Mouse (Mus musculus): ENCODE data around the gene Mmp25. TPM values are rescaled to one million over a fixed set of nuclear protein-coding genes. Genes with fewer than 3 reads are reported as not detected.

Gene Mmp25
- polyA plus RNA-seq, 1 experiment from 2014 or later: 0.99 TPM

DNA sequence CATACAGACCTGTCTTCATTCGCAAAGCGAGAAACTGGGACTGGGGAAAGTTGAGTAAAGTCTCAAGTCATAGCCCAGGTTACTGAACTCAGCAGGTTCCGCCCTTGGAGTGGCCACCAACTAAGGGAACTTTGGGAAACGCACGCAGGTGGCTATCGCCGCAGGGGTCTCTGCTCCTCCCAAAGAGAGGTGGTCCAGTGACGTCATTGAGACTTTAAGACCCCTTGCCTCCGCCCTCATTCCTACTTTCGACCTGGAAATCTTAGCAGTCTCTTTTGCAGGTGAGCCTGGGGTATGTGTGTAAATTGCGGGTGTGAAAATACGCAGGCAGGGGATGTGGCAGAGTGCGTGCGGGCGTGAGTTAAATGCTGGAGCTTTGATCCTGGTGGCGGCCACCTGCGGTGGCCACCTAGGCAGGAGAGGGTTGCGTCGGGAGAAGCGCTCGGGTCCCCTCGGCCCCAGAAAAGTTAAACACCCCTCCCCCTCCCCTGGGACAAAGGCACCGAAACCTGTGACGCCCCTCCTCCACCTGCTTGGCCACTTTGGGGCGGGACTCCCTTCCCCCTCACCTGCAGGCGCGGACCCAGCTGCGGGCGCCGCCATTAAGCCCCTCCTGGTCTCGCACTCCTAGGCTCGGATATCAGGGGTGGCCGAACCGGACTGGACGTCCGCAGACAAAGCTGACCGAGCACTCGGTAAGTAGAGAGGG is 34.2 kb upstream of the Mmp25 start, which contains the start of gene Cldn6:
Gene Cldn6, plus strand, starts transcription at position 123 of the 709 bp plus-strand sequence.
- H3K9me3 ChIP-seq (ENCODE audit: control insufficient read depth, low read length): no peaks in the 10 kb centered on the region
- H3K9ac ChIP-seq (ENCODE audit: low read depth, low read length): no peak within 1 kb of the TSS
- no peaks in the 10 kb centered on the region for H3K36me3 ChIP-seq (ENCODE audit: control insufficient read depth, insufficient read depth, low read length)
- DNase-seq (ENCODE audit: low spot score): no peak
- no peak within 1 kb of the TSS for H3K27ac ChIP-seq (ENCODE audit: low read depth, low read length)
- H3K4me2 ChIP-seq (replicated peaks; ENCODE audit: low read depth, low read length): no peak within 1 kb of the TSS
- peaks cover 10% of the 10 kb centered on the region for H3K4me1 ChIP-seq (replicated peaks; ENCODE audit: control insufficient read depth, insufficient read depth, low read length)
- no peak for ATAC-seq (ENCODE audit: low FRiP score)
- peaks cover 79% of the 10 kb centered on the region for H3K27me3 ChIP-seq (ENCODE audit: control insufficient read depth, insufficient read depth, low read length)
- WGBS: 3% methylated on average over 38 of the region's 38 CpGs
- H3K4me3 ChIP-seq (ENCODE audit: low read depth, low read length): no peak within 1 kb of the TSS

DNA sequence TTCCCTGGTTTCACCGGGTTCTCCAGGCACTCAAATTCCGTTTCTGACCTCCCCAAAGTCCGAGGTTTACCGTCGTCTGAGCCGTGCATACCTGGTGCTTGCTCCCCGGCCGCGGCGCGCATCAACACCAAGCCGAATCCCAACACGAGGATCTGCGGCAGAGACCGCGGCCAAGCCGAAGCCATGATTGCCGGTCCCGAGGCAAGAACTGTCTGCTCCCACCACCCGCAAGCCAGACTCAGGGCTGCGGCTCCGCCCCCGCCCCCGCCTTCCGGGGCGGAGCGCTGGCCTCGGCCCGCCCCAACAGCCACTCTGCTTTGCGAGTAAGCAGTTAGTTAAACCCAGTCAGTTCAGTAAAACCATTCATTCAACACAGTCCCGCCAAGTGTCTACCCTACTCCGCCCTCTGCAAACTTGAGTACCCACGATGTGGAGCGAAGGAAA is 32.2 kb upstream of the Mmp25 start, which contains the start of gene Tnfrsf12a:
Gene Tnfrsf12a, minus strand, starts transcription at position 233 of the 444 bp plus-strand sequence.
- Histone ChIP-seq H3K27me3 (ENCODE audit: control insufficient read depth, insufficient read depth, low read length) (peaks cover 64% of the 10 kb centered on the region), H3K9me3 (ENCODE audit: control insufficient read depth, low read length) (no peaks in the 10 kb centered on the region), H3K4me1 (replicated peaks; ENCODE audit: control insufficient read depth, insufficient read depth, low read length) (peaks cover 11% of the 10 kb centered on the region), H3K4me2 (replicated peaks; ENCODE audit: low read depth, low read length) (peak within 1 kb of the TSS; percentile 92), H3K9ac (ENCODE audit: low read depth, low read length) (peak within 1 kb of the TSS; percentile 40), H3K4me3 (ENCODE audit: low read depth, low read length) (peak within 1 kb of the TSS; percentile 45), H3K27ac (ENCODE audit: low read depth, low read length) (no peak within 1 kb of the TSS), H3K36me3 (ENCODE audit: control insufficient read depth, insufficient read depth, low read length) (no peaks in the 10 kb centered on the region)
- WGBS: under 1% methylated on average over 34 of the region's 34 CpGs
- peak; percentile 28 for ATAC-seq (ENCODE audit: low FRiP score)
- DNase-seq (ENCODE audit: low spot score): peak; percentile 88

DNA sequence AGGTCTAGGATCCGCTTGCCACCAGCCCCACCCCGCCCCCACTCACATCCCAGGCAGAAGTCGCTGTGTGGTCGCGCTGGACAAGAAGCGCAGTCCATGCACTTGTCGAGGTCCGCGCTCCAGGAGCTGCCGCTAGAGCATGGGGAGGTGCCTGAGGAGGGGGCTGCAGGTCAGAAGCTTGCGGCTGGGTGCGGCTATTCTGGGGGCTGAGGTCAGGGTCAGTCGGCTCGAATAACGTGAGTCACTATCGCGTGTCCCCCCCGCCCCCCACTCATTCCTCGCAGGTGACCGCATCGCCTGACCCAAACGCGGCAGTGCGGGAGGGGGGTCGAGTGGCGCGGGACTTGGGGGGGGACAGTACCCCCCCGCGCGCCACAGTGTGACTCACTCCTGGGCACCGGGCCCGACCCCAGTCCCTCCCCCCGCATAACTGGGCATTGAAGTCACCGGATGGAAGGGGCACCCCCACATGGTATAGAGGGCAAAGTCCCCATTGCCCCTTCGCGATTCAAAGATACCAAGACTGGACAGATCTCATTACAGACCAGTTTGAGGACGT is 31.5 kb upstream of the Mmp25 start:
- WGBS: under 1% methylated on average over 34 of the region's 37 CpGs
- no peaks in the 10 kb centered on the region for H3K36me3 ChIP-seq (ENCODE audit: control insufficient read depth, insufficient read depth, low read length)
- no peak for ATAC-seq (ENCODE audit: low FRiP score)
- H3K4me1 ChIP-seq (replicated peaks; ENCODE audit: control insufficient read depth, insufficient read depth, low read length): peaks cover 11% of the 10 kb centered on the region
- H3K4me3 ChIP-seq (ENCODE audit: low read depth, low read length): peak overlapping the region; percentile 45
- DNase-seq (ENCODE audit: low spot score): peak; percentile 57
- peak overlapping the region; percentile 40; the same call in 1 of the 2 replicates for H3K9ac ChIP-seq (ENCODE audit: low read depth, low read length)
- peaks cover 57% of the 10 kb centered on the region for H3K27me3 ChIP-seq (ENCODE audit: control insufficient read depth, insufficient read depth, low read length)
- H3K4me2 ChIP-seq (replicated peaks; ENCODE audit: low read depth, low read length): peak overlapping the region; percentile 92
- H3K27ac ChIP-seq (ENCODE audit: low read depth, low read length): no peak overlapping the region
- no peaks in the 10 kb centered on the region for H3K9me3 ChIP-seq (ENCODE audit: control insufficient read depth, low read length)

- Histone ChIP-seq H3K27me3 (ENCODE audit: control insufficient read depth, insufficient read depth, low read length) (peaks cover 49% of the 10 kb centered on the region), H3K36me3 (ENCODE audit: control insufficient read depth, insufficient read depth, low read length) (no peaks in the 10 kb centered on the region), H3K4me2 (replicated peaks; ENCODE audit: low read depth, low read length) (peak overlapping the region; percentile 8; the same call in 1 of the 2 replicates), H3K27ac (ENCODE audit: low read depth, low read length) (no peak overlapping the region), H3K9ac (ENCODE audit: low read depth, low read length) (no peak overlapping the region), H3K4me3 (ENCODE audit: low read depth, low read length) (peak overlapping the region; percentile 45), H3K9me3 (ENCODE audit: control insufficient read depth, low read length) (no peaks in the 10 kb centered on the region), H3K4me1 (replicated peaks; ENCODE audit: control insufficient read depth, insufficient read depth, low read length) (peaks cover 11% of the 10 kb centered on the region)
- 12% methylated on average over 15 of the region's 15 CpGs for WGBS
- no peak for DNase-seq (ENCODE audit: low spot score)
- no peak for ATAC-seq (ENCODE audit: low FRiP score)
Observed at GRCm38 (mm10) chr17:23675564-23676281, 30.6 kb upstream of the Mmp25 start.

DNA sequence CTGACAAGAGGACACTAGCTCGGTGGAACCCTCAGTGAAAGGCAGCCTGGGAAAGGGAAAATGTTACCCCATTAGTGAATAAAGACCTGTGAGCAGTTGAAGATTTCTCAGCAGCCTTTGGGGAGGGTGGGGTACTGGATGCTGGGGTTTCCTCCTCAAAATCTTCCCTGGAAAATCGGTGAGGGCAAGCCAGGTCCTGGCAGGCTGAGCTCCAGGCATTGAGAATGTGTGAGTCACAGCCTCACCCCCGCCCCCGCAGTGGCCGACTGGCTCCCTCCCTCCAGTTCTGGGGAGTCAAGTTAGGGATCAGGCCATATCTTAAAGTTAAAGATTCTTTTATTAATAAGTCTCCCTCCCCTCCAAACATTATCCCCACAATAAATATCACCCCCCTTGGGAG is 30.1 kb upstream of the Mmp25 start:
- Histone ChIP-seq H3K9ac (ENCODE audit: low read depth, low read length) (no peak overlapping the region), H3K4me2 (replicated peaks; ENCODE audit: low read depth, low read length) (no peak overlapping the region), H3K27me3 (ENCODE audit: control insufficient read depth, insufficient read depth, low read length) (peaks cover 43% of the 10 kb centered on the region), H3K36me3 (ENCODE audit: control insufficient read depth, insufficient read depth, low read length) (no peaks in the 10 kb centered on the region), H3K27ac (ENCODE audit: low read depth, low read length) (no peak overlapping the region), H3K9me3 (ENCODE audit: control insufficient read depth, low read length) (no peaks in the 10 kb centered on the region), H3K4me1 (replicated peaks; ENCODE audit: control insufficient read depth, insufficient read depth, low read length) (peaks cover 11% of the 10 kb centered on the region), H3K4me3 (ENCODE audit: low read depth, low read length) (no peak overlapping the region)
- ATAC-seq (ENCODE audit: low FRiP score) (no peak), DNase-seq (ENCODE audit: low spot score) (no peak)
- 44% methylated on average over 5 of the region's 5 CpGs for WGBS

DNA sequence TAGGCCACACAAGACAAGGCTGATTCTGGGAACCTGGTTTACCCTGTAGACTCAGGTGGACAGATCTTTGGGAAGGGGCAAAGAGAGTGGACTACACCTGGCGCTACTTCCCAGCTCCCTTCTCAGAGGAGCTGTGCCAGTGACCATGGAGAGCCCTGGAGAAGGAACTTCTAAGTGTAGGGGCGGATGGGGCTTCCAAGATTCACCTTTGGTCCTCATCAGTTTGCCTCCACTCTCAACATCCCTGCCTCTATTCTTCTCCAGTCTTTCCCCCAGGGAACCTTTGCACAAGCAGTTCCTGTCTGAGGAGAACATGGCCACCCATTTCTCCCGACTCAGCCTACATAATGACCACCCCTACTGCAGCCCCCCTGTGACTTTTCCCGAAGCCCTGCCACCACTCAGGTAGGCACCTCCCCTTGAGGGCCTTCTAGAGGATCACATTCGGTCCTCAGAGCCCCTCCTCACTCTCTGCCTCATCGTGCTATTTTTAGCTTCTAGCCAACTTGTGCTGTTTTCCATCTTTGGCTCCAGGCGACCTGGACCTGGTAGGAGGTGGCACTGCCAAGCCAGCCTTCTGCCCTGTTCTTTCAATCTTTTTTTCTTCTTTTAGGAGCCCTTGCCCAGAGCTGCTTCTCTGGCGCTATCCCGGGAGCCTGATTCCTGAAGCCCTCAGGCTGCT is 29.3 kb upstream of the Mmp25 start:
- WGBS: 47% methylated on average over 9 of the region's 9 CpGs
- ATAC-seq (ENCODE audit: low FRiP score) (no peak; the same call in 1 of the 2 replicates), DNase-seq (ENCODE audit: low spot score) (no peak)
- H3K4me1 ChIP-seq (replicated peaks; ENCODE audit: control insufficient read depth, insufficient read depth, low read length): peaks cover 11% of the 10 kb centered on the region
- peaks cover 36% of the 10 kb centered on the region for H3K27me3 ChIP-seq (ENCODE audit: control insufficient read depth, insufficient read depth, low read length)
- no peaks in the 10 kb centered on the region for H3K36me3 ChIP-seq (ENCODE audit: control insufficient read depth, insufficient read depth, low read length)
- peak overlapping the region; percentile 66 for H3K9ac ChIP-seq (ENCODE audit: low read depth, low read length)
- H3K27ac ChIP-seq (ENCODE audit: low read depth, low read length): no peak overlapping the region
- no peaks in the 10 kb centered on the region for H3K9me3 ChIP-seq (ENCODE audit: control insufficient read depth, low read length)
- H3K4me3 ChIP-seq (ENCODE audit: low read depth, low read length): peak overlapping the region; percentile 64
- peak overlapping the region; percentile 79 for H3K4me2 ChIP-seq (replicated peaks; ENCODE audit: low read depth, low read length)

DNA sequence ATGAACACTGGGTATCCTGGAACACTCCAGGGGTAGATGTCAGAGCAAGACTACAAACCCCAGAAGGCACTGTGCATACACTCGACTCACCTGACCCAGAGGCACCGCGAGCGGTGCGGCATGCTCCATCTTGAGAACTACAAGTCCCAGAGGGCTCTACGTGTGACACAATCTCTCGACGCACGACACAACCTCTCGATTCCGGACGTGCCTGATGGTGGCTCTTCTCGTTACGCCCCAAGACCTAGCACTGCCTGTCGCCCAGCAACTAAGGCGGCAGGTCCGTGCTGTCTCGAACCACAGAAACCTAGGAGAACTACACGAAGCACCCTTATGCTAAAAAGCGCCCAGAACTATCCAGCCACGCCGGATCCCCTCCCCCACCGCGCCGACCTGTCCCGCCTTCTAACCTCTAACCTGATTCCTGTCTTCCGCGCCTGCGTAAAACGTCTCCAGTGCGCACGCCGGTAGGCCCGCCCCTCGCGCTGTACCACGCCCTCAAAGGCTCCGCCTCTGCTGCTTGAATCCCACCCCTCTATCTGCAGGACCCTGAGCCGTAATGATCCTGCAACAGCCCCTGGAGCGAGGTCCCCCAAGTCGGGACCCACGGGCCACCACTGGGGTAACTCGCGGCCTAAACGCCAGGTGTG is 28.5 kb upstream of the Mmp25 start, which contains the start of the genes Hcfc1r1 and Thoc6:
Gene Hcfc1r1, plus strand, starts transcription at position 173 of the 650 bp plus-strand sequence.
Gene Thoc6, minus strand, starts transcription at position 459 of the 650 bp plus-strand sequence.
- WGBS: under 1% methylated on average over 45 of the region's 45 CpGs
- Histone ChIP-seq H3K9me3 (ENCODE audit: control insufficient read depth, low read length) (no peaks in the 10 kb centered on the region), H3K27ac (ENCODE audit: low read depth, low read length) (0 out of 2 replicates have a peak within 1 kb of the TSS, but pooled peaks have one; percentile 58), H3K4me3 (ENCODE audit: low read depth, low read length) (peak within 1 kb of the TSS; percentile 64), H3K9ac (ENCODE audit: low read depth, low read length) (peak within 1 kb of the TSS; percentile 66), H3K4me2 (replicated peaks; ENCODE audit: low read depth, low read length) (peak within 1 kb of the TSS; percentile 79), H3K27me3 (ENCODE audit: control insufficient read depth, insufficient read depth, low read length) (peaks cover 27% of the 10 kb centered on the region), H3K4me1 (replicated peaks; ENCODE audit: control insufficient read depth, insufficient read depth, low read length) (peaks cover 11% of the 10 kb centered on the region), H3K36me3 (ENCODE audit: control insufficient read depth, insufficient read depth, low read length) (peaks cover 3% of the 10 kb centered on the region; the same call in 1 of the 2 replicates)
- peak; percentile 92 for DNase-seq (ENCODE audit: low spot score)
- peak; percentile 92 for ATAC-seq (ENCODE audit: low FRiP score)

DNA sequence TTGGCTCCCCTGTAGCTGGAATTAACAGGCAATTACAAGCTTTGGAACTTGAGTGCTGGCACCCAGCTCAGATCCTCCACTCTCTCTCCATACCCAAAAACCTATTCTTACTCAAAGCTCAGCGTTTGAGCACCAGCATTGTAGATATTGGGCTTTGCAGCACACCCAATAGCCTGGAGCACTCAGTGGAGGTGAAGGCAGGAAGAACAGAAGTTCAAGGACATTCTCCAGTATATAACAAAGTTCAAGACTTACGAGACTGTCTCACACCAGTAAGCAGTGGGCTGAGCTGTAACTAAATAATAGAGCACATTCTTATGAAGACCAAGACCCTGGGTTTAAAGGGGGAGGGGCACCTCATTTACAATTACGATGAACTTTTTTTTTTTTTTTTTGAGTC is 27.7 kb upstream of the Mmp25 start:
- 71% methylated on average over 3 of the region's 3 CpGs for whole genome bisulfite sequencing
- H3K36me3 ChIP-seq (ENCODE audit: control insufficient read depth, insufficient read depth, low read length): peaks cover 3% of the 10 kb centered on the region; the same call in 1 of the 2 replicates
- peaks cover 11% of the 10 kb centered on the region for H3K4me1 ChIP-seq (replicated peaks; ENCODE audit: control insufficient read depth, insufficient read depth, low read length)

More for the DNA sequence above, 27.7 kb upstream of the Mmp25 start:
- Histone ChIP-seq H3K4me2 (replicated peaks; ENCODE audit: low read depth, low read length) (peak overlapping the region; percentile 79), H3K27me3 (ENCODE audit: control insufficient read depth, insufficient read depth, low read length) (peaks cover 20% of the 10 kb centered on the region), H3K9me3 (ENCODE audit: control insufficient read depth, low read length) (no peaks in the 10 kb centered on the region), H3K9ac (ENCODE audit: low read depth, low read length) (no peak overlapping the region), H3K27ac (ENCODE audit: low read depth, low read length) (no peak overlapping the region), H3K4me3 (ENCODE audit: low read depth, low read length) (peak overlapping the region; percentile 64)
- DNase-seq (ENCODE audit: low spot score): no peak
- no peak for ATAC-seq (ENCODE audit: low FRiP score)

All from hindbrain, embryonic 11.5 days (tissue).